Mouse (Mus musculus) CH12.LX (cell line): ENCODE data around the gene Dip2b. TPM values are rescaled to one million over a fixed set of nuclear protein-coding genes. Genes with fewer than 3 reads are reported as not detected.

Experiments used
- DNase-seq: peaks from one replicate; pipeline ENCODE4 v3.0.0-alpha.2; 2013; ENCODE audit errors: extremely low read depth
- H3K27ac ChIP-seq: 2 replicates; pipeline ENCODE4 v1.5.1; 2012; ENCODE audit warnings: low read depth, mild to moderate bottlenecking, control low read depth, moderate library complexity; ENCODE audit not compliant: insufficient read depth
- H3K27me3 ChIP-seq: replicated peaks from 2 replicates; pipeline ENCODE3; 2012; ENCODE audit warnings: inconsistent platforms
- H3K36me3 ChIP-seq, 2 experiments: replicated peaks in 1 of 2; 2 replicates each; pipeline versions ENCODE3 to v1.6.1; 2012; ENCODE audit warnings: inconsistent platforms in 1 of 2, low read length in 1 of 2, mild to moderate bottlenecking in 1 of 2, mixed read lengths in 1 of 2, moderate library complexity in 1 of 2; ENCODE audit not compliant: control insufficient read depth in 1 of 2, insufficient read depth in 1 of 2
- H3K4me1 ChIP-seq, 2 experiments: 2 replicates each; pipeline ENCODE4 v1.6.1; 2012; ENCODE audit warnings: inconsistent platforms in 1 of 2, moderate library complexity in 1 of 2; ENCODE audit not compliant: insufficient read depth in 2 of 2, control insufficient read depth in 1 of 2
- H3K4me2 ChIP-seq: 2 replicates; pipeline ENCODE4 v1.6.1; 2012; ENCODE audit warnings: low read depth, mild to moderate bottlenecking, control low read depth; ENCODE audit not compliant: poor library complexity, insufficient read depth, severe bottlenecking
- H3K4me3 ChIP-seq, 3 experiments: fragments of 150-350 bp in 1 of 3; sonication (generic) in 1 of 3; replicated peaks in 1 of 3; 2 replicates each; pipeline versions ENCODE3 to v1.5.1; 2011 to 2012; ENCODE audit warnings: low read depth in 2 of 3, low read length in 2 of 3, mild to moderate bottlenecking in 2 of 3, moderate library complexity in 2 of 3, control low read depth in 1 of 3, improper control_type of control experiment in 1 of 3, inconsistent platforms in 1 of 3, mixed read lengths in 1 of 3; ENCODE audit not compliant: poor library complexity in 1 of 3
- H3K79me2 ChIP-seq: replicated peaks from 2 replicates; pipeline ENCODE4 v1.6.1; 2012; ENCODE audit warnings: mild to moderate bottlenecking, moderate library complexity; ENCODE audit not compliant: control insufficient read depth, poor library complexity, insufficient read depth, severe bottlenecking; ENCODE audit errors: extremely low read depth
- H3K9ac ChIP-seq: 2 replicates; pipeline ENCODE4 v1.6.1; 2012; ENCODE audit warnings: low read depth, mild to moderate bottlenecking, control low read depth, moderate library complexity; ENCODE audit not compliant: insufficient read depth
- H3K9me3 ChIP-seq: replicated peaks from 2 replicates; pipeline ENCODE3; 2012; ENCODE audit warnings: low read length, inconsistent platforms, mixed read lengths
- BHLHE40 ChIP-seq: IDR thresholded peaks from 2 replicates; pipeline ENCODE4 v1.6.1; 2011; ENCODE audit warnings: mild to moderate bottlenecking, low read depth, low read length, improper control_type of control experiment
- CHD1 ChIP-seq: IDR thresholded peaks from 2 replicates; pipeline ENCODE4 v1.6.1; 2012; ENCODE audit warnings: low read depth, low read length, improper control_type of control experiment, inconsistent platforms
- ETS1 ChIP-seq: conservative IDR thresholded peaks from 2 replicates; pipeline ENCODE4 v1.6.1; 2012; ENCODE audit warnings: low read depth, mild to moderate bottlenecking, inconsistent platforms, low read length, improper control_type of control experiment, moderate library complexity
- GABPA ChIP-seq: IDR thresholded peaks from 2 replicates; pipeline ENCODE4 v1.6.1; 2012; ENCODE audit warnings: low read depth, low read length, improper control_type of control experiment, inconsistent platforms; ENCODE audit not compliant: insufficient replicate concordance
- HCFC1 ChIP-seq: IDR thresholded peaks from 2 replicates; pipeline ENCODE4 v1.6.1; 2012; ENCODE audit warnings: low read depth, mild to moderate bottlenecking, inconsistent platforms, low read length, improper control_type of control experiment
- JUN ChIP-seq: IDR thresholded peaks from 2 replicates; pipeline ENCODE4 v1.6.1; 2011; ENCODE audit warnings: low read depth, mild to moderate bottlenecking, low read length, improper control_type of control experiment, moderate library complexity; ENCODE audit not compliant: insufficient read depth
- MAZ ChIP-seq: IDR thresholded peaks from 2 replicates; pipeline ENCODE4 v1.6.1; 2012; ENCODE audit warnings: low read depth, mild to moderate bottlenecking, inconsistent platforms, low read length, improper control_type of control experiment, moderate library complexity
- PAX5 ChIP-seq: IDR thresholded peaks from 2 replicates; pipeline ENCODE4 v1.6.1; 2012; ENCODE audit warnings: low read length, inconsistent platforms, mixed read lengths
- RAD21 ChIP-seq: IDR thresholded peaks from 2 replicates; pipeline ENCODE4 v1.6.1; 2011; ENCODE audit warnings: low read depth, mild to moderate bottlenecking, low read length, improper control_type of control experiment, moderate library complexity
- TBP ChIP-seq: conservative IDR thresholded peaks from 2 replicates; pipeline ENCODE4 v1.6.1; 2011; ENCODE audit warnings: low read depth, low read length, improper control_type of control experiment
- UBTF ChIP-seq: IDR thresholded peaks from 2 replicates; pipeline ENCODE4 v1.6.1; 2012; ENCODE audit warnings: low read depth, mild to moderate bottlenecking, inconsistent platforms, low read length, improper control_type of control experiment, moderate library complexity
- ZC3H11A ChIP-seq: IDR thresholded peaks from 2 replicates; pipeline ENCODE4 v1.6.1; 2012; ENCODE audit warnings: low read depth, mild to moderate bottlenecking, inconsistent platforms, low read length, improper control_type of control experiment
- ZMIZ1 ChIP-seq: IDR thresholded peaks from 2 replicates; pipeline ENCODE4 v1.6.1; 2012; ENCODE audit warnings: low read depth, mild to moderate bottlenecking, inconsistent platforms, low read length, improper control_type of control experiment
- ZNF384 ChIP-seq: IDR thresholded peaks from 2 replicates; pipeline ENCODE4 v1.6.1; 2012; ENCODE audit warnings: low read depth, low read length, improper control_type of control experiment, inconsistent platforms
- dilution Hi-C: fragments of 300-500 bp; cut with MboI; formaldehyde crosslinking; loops from 2 replicates; pipeline ENCODE4 v1.14.3; 2020; ENCODE audit warnings: low sequenced_read_pairs; ENCODE audit not compliant: extremely low pct_unique_long_range_greater_than_20kb, extremely low pct_ligation_motif_present
- in situ Hi-C: fragments of 300-500 bp; cut with MboI; formaldehyde crosslinking; loops from 3 replicates; pipeline ENCODE4 v1.14.3; 2019; ENCODE audit warnings: low sequenced_read_pairs, low pct_ligation_motif_present, low pct_unique_long_range_greater_than_20kb, mixed read lengths
- polyA plus RNA-seq: library from polyadenylated mRNA; unstranded; fragments of >175 nt; gene quantifications from 2 replicates; pipeline ENCODE4 v1.2.1, GENCODE M21; 2012; ENCODE audit warnings: low read depth; ENCODE audit not compliant: insufficient read length
- total RNA-seq, 2 experiments: library from RNA; depleted of rRNA; stranded (reverse); fragments of 300-350 nt in 1 of 2; fragments of >200 nt in 1 of 2; gene quantifications; 2 replicates each; pipeline ENCODE4 v1.2.3; 2012 to 2014

The Dip2b gene
- total and polyA plus RNA-seq, 3 experiments, result 15.7 to 18.2 (median 16.7) TPM

- Histone ChIP-seq H3K36me3 (peaks cover 0 to 66% of the 10 kb centered on the region in 2 experiments), H3K27ac (no peak overlapping the region), H3K9me3 (no peaks in the 10 kb centered on the region), H3K79me2 (no peaks in the 10 kb centered on the region), H3K4me3 (no peak overlapping the region), H3K4me1 (peaks cover 3 to 39% of the 10 kb centered on the region in 2 experiments), H3K4me2 (no peak overlapping the region), H3K9ac (no peak overlapping the region), H3K27me3 (no peaks in the 10 kb centered on the region)
- in situ Hi-C loops (loop anchor here (5.0 kb wide), 1 partner anchor 87 kb away; the partner anchor contains the start of gene Dip2b), dilution Hi-C loops (no loop called here)
- TF ChIP-seq RAD21 (no peak), BHLHE40 (no peak)
- DNase-seq, result no peak
These were observed 85.4 kb downstream of the Dip2b start for GRCm38 (mm10) chr15:100123867-100124266.

GRCm38 (mm10) chr15:100125245-100125644 lies 86.8 kb downstream of the Dip2b start:
- TF ChIP-seq ZMIZ1 (no peak), JUN (no peak), ZNF384 (no peak), CHD1 (no peak), PAX5 (no peak), TBP (no peak), UBTF (no peak), ZC3H11A (no peak), ETS1 (no peak), HCFC1 (no peak), GABPA (no peak), MAZ (no peak)
- in situ Hi-C loops (no loop called here), dilution Hi-C loops (no loop called here)
- no peak overlapping the region for H3K27ac ChIP-seq
- no peaks in the 10 kb centered on the region for H3K9me3 ChIP-seq
- H3K4me3 ChIP-seq, result no peak overlapping the region
- no peak overlapping the region for H3K4me2 ChIP-seq
- H3K27me3 ChIP-seq, result no peaks in the 10 kb centered on the region
- peaks cover 3 to 40% of the 10 kb centered on the region in 2 experiments for H3K4me1 ChIP-seq
- H3K79me2 ChIP-seq, result no peaks in the 10 kb centered on the region
- no peak for DNase-seq
- no peak overlapping the region for H3K9ac ChIP-seq
- peaks cover 0 to 65% of the 10 kb centered on the region in 2 experiments for H3K36me3 ChIP-seq
